Mouse (Mus musculus) E14TG2a.4 (cell line): ENCODE data around the gene Ap1ar.

ENCODE experiments used
- CTCF ChIP-seq: conservative IDR thresholded peaks from 2 replicates; pipeline ENCODE4 v1.5.1; 2014; ENCODE audit warnings: low read length
- NANOG ChIP-seq: IDR thresholded peaks from 2 replicates; pipeline ENCODE4 v1.6.1; 2014; ENCODE audit warnings: borderline replicate concordance, low read length, mixed read lengths
- POU5F1 ChIP-seq: IDR thresholded peaks from 2 replicates; pipeline ENCODE4 v1.6.1; 2014; ENCODE audit warnings: low read length, borderline replicate concordance

- TF ChIP-seq CTCF, result no peak
- TF ChIP-seq POU5F1, result no peak
- no peak for TF ChIP-seq NANOG
These were observed 68.2 kb downstream of the Ap1ar start for GRCm38 (mm10) chr3:127769146-127769545.
